Mouse (Mus musculus): ENCODE data around the gene Rnaseh2a.
"Not testable (repeated sequence)": the region's sequence is repeated elsewhere in the genome, so short reads cannot be mapped to it uniquely, and the experiment has no call there.

The Rnaseh2a gene

GRCm38 (mm10) chr8:84912895-84913501, 56.6 kb downstream of the Rnaseh2a start:
- in situ Hi-C loops (cut with MboI; ENCODE audit: low pct_unique_long_range_greater_than_20kb in 1 of 2, low sequenced_read_pairs in 2 of 2, unreplicated experiment in 1 of 2), result no loop called here

- in situ Hi-C loops (cut with MboI; ENCODE audit: low pct_unique_long_range_greater_than_20kb in 1 of 2, low sequenced_read_pairs in 2 of 2, unreplicated experiment in 1 of 2), result no loop called here
Measured at GRCm38 (mm10) chr8:84912391-84912790, 57.2 kb downstream of the Rnaseh2a start.

GRCm38 (mm10) chr8:84911854-84912253, 57.7 kb downstream of the Rnaseh2a start:
- in situ Hi-C loops (cut with MboI; ENCODE audit: low pct_unique_long_range_greater_than_20kb in 1 of 2, low sequenced_read_pairs in 2 of 2, unreplicated experiment in 1 of 2), result no loop called here

DNA sequence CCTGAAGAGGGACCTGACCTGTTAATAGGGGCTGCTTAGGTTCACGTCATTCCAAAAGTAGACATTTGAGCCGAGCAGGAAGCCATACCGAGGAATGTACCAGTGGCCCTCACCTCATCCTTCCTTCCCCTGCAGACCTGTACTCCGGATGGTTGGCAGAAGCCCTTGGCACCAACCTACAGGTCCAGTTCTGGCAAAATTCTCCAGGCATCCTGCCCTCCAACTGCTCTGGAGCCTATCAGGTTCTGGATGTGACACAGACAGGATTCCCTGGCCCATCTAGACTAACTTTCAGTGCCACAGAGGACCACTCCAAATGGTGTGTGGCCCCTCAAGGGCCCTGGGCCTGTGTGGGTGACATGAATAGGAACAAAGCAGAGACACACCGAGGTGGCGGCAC, 59.0 kb downstream of the Rnaseh2a start:
- in situ Hi-C loops (cut with MboI; ENCODE audit: low pct_unique_long_range_greater_than_20kb in 1 of 2, low sequenced_read_pairs in 2 of 2, unreplicated experiment in 1 of 2), result no loop called here

- in situ Hi-C loops (cut with MboI; ENCODE audit: low pct_unique_long_range_greater_than_20kb in 1 of 2, low sequenced_read_pairs in 2 of 2, unreplicated experiment in 1 of 2), result no loop called here
Measured at GRCm38 (mm10) chr8:84909949-84910348, 59.6 kb downstream of the Rnaseh2a start.

GRCm38 (mm10) chr8:84909162-84909767, 60.3 kb downstream of the Rnaseh2a start:
- in situ Hi-C loops (cut with MboI; ENCODE audit: low pct_unique_long_range_greater_than_20kb in 1 of 2, low sequenced_read_pairs in 2 of 2, unreplicated experiment in 1 of 2), result no loop called here

DNA sequence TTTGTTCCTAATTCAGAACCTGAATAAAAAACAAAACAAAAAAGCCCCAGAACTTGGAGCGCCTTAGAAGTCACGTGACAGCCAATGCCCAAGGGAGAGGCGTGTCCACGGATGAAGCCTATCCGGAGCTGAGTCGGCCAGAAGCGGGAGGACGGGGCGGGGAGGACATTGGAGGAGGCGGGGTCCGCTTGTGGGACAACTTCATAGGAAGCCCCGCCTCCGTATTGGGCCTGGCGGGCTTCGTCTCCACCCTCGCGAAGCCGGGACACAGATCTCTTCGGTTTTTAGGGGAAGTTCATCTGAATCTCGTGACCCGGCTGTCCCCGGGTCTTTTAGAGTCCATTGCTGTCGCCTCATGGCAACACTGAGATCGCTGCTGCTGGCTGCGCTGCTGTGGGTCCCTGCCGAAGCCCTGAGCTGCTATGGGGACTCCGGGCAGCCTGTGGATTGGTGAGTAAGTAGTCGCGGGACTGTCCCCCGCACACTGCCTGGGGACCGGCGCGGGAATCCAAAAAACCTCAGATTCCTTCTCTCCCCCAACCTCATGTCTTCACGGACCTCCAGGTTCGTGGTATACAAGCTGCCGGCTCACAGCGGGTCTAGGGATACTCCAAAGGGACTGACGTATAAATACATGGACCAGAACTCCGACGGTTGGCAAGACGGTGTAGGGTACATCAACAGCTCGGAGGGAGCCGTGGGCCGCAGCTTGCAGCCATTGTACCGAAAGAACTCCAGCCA, 61.0 kb downstream of the Rnaseh2a start, which contains the start of gene Dnase2a:
Dnase2a (plus strand) TSS at position 140 of the 741 bp plus-strand sequence.
- in situ Hi-C loops (cut with MboI; ENCODE audit: low pct_unique_long_range_greater_than_20kb in 1 of 2, low sequenced_read_pairs in 2 of 2, unreplicated experiment in 1 of 2), result no loop called here

GRCm38 (mm10) chr8:84907979-84908378, 61.6 kb downstream of the Rnaseh2a start:
- in situ Hi-C loops (cut with MboI; ENCODE audit: low pct_unique_long_range_greater_than_20kb in 1 of 2, low sequenced_read_pairs in 2 of 2, unreplicated experiment in 1 of 2), result not testable (repeated sequence)

GRCm38 (mm10) chr8:84907493-84907892, 62.1 kb downstream of the Rnaseh2a start:
- in situ Hi-C loops (cut with MboI; ENCODE audit: low pct_unique_long_range_greater_than_20kb in 1 of 2, low sequenced_read_pairs in 2 of 2, unreplicated experiment in 1 of 2), result no loop called here

DNA sequence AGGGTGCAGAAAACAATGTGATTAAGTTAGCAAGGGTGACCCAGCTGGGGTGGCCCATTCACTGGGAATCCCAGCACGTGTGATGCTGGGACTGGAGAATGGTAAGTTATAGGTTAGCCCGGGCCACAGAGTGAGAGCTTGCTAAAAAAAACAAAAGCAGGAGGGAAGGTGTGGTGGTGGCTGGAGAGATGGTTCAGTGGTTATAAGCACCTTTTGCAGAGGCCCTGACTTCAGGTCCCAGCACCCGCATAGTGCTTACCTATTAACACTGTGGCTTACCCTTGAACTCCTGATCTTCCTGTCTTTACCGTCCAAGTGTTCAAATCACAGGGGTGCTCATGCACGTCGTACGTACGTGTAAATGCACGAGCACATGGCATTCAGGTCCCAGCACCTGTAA, 62.5 kb downstream of the Rnaseh2a start:
- in situ Hi-C loops (cut with MboI; ENCODE audit: low pct_unique_long_range_greater_than_20kb in 1 of 2, low sequenced_read_pairs in 2 of 2, unreplicated experiment in 1 of 2), result no loop called here
